Mouse (Mus musculus): ENCODE measurements around the gene Mrpl58.
"Not testable (repeated sequence)": the region's sequence is repeated elsewhere in the genome, so short reads cannot be mapped to it uniquely, and the experiment has no call there.

The Mrpl58 gene

GRCm38 (mm10) chr11:115381743-115382539, 21.6 kb upstream of the Mrpl58 start, which contains the start of gene Cdr2l:
TSS of gene Cdr2l (plus strand) at chr11:115381916.
- DNase-seq (ENCODE audit: inconsistent age in 2 of 2, low spot score in 1 of 2): peak; percentile 94 to 98

- peak; percentile 74 to 90 for DNase-seq (ENCODE audit: inconsistent age in 2 of 2, low spot score in 1 of 2)
These were observed 20.7 kb upstream of the Mrpl58 start for GRCm38 (mm10) chr11:115382891-115383290.

GRCm38 (mm10) chr11:115383701-115384474, 19.7 kb upstream of the Mrpl58 start:
- peak; percentile 45 to 80 for DNase-seq (ENCODE audit: inconsistent age in 2 of 2, low spot score in 1 of 2)

GRCm38 (mm10) chr11:115384587-115384986, 19.0 kb upstream of the Mrpl58 start:
- DNase-seq (ENCODE audit: inconsistent age in 2 of 2, low spot score in 1 of 2): peak; percentile 88 to 93

- not testable (repeated sequence) for DNase-seq (ENCODE audit: inconsistent age in 2 of 2, low spot score in 1 of 2)
These were observed 16.7 kb upstream of the Mrpl58 start for GRCm38 (mm10) chr11:115386859-115387258.

GRCm38 (mm10) chr11:115391358-115391757, 12.2 kb upstream of the Mrpl58 start:
- DNase-seq (ENCODE audit: inconsistent age in 2 of 2, low spot score in 1 of 2): no peak

- peak; percentile 69 to 82 for DNase-seq (ENCODE audit: inconsistent age in 2 of 2, low spot score in 1 of 2)
These were observed 9.7 kb upstream of the Mrpl58 start for GRCm38 (mm10) chr11:115393721-115394325.

- DNase-seq (ENCODE audit: inconsistent age in 2 of 2, low spot score in 1 of 2): no peak
These were observed 5.5 kb upstream of the Mrpl58 start for GRCm38 (mm10) chr11:115398085-115398484.

GRCm38 (mm10) chr11:115400126-115400525, 3.4 kb upstream of the Mrpl58 start:
- peak; percentile 49 to 79 for DNase-seq (ENCODE audit: inconsistent age in 2 of 2, low spot score in 1 of 2)

GRCm38 (mm10) chr11:115400630-115401391, 2.7 kb upstream of the Mrpl58 start:
- peak in 1 of 2 experiments; percentile 56 for DNase-seq (ENCODE audit: inconsistent age in 2 of 2, low spot score in 1 of 2)

GRCm38 (mm10) chr11:115405723-115406122, 2.2 kb downstream of the Mrpl58 start:
- no peak for DNase-seq (ENCODE audit: inconsistent age in 2 of 2, low spot score in 1 of 2)

- DNase-seq (ENCODE audit: inconsistent age in 2 of 2, low spot score in 1 of 2): no peak
These were observed 3.4 kb downstream of the Mrpl58 start for GRCm38 (mm10) chr11:115406858-115407401.

- DNase-seq (ENCODE audit: inconsistent age in 2 of 2, low spot score in 1 of 2): no peak
These were observed 4.8 kb downstream of the Mrpl58 start for GRCm38 (mm10) chr11:115408266-115408920.

- DNase-seq (ENCODE audit: inconsistent age in 2 of 2, low spot score in 1 of 2): no peak
These were observed 6.0 kb downstream of the Mrpl58 start for GRCm38 (mm10) chr11:115409556-115409955.

- DNase-seq (ENCODE audit: inconsistent age in 2 of 2, low spot score in 1 of 2): peak; percentile 97 to 98
These were observed 16.1 kb downstream of the Mrpl58 start, which contains the start of the genes Atp5h and Kctd2 for GRCm38 (mm10) chr11:115419531-115420237. TSS of gene Atp5h (minus strand) at chr11:115419962. TSS of gene Kctd2 (plus strand) at chr11:115420128.

- DNase-seq (ENCODE audit: inconsistent age in 2 of 2, low spot score in 1 of 2): peak; percentile 74 to 90
These were observed 17.0 kb downstream of the Mrpl58 start for GRCm38 (mm10) chr11:115420336-115421190.

GRCm38 (mm10) chr11:115421328-115421727, 17.8 kb downstream of the Mrpl58 start:
- peak in 1 of 2 experiments; percentile 76 for DNase-seq (ENCODE audit: inconsistent age in 2 of 2, low spot score in 1 of 2)

- DNase-seq (ENCODE audit: inconsistent age in 2 of 2, low spot score in 1 of 2): no peak
These were observed 18.4 kb downstream of the Mrpl58 start for GRCm38 (mm10) chr11:115421972-115422371.

Measured in adrenal gland, adult (tissue).